Mouse (Mus musculus) adrenal gland, adult (tissue): ENCODE results near the gene Echdc1.
"Not testable (repeated sequence)": the region's sequence is repeated elsewhere in the genome, so short reads cannot be mapped to it uniquely, and the experiment has no call there.

Experiments used
- DNase-seq, 2 experiments: peaks; one replicate each; pipeline ENCODE4 v3.0.0; 2022 to 2023; ENCODE audit warnings: low spot score in 1 of 2; ENCODE audit not compliant: inconsistent age in 2 of 2

Gene Echdc1

DNA sequence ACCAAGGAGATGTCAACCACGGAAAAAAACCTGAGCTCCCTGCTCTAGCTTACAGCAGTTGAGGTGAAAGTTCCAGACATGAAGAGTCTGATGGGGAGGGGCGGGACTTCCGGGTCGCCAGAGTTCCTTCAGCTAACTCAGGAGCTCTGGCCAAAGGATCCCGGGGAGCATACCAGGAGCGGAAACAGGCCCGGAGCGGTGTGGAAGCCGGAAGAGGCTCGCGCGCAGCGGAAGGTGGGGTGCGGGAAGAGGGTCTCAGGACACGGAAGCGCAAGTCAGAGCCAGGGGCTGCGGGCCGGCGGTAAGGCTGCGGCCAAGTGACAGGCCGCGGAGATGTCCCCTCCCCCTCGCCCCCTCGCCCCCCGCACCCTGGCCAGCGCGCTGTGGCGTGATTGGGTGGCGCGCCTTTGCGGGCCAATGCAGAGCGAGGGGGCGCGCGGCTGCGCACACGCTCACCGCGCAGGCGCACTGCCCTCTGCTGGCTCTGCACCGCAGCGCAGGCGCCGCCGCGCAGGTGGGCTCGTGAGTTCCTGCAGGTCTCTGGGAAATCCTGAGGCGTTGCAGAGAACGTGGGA, at the start of gene Echdc1:
TSS of gene Echdc1 (plus strand) at position 103 of the 575 bp plus-strand sequence.
- DNase-seq: peak; percentile 91 to 97

GRCm38 (mm10) chr10:29281736-29282135, 31.2 kb upstream of the Echdc1 start:
- DNase-seq: no peak

GRCm38 (mm10) chr10:29285757-29286156, 27.2 kb upstream of the Echdc1 start:
- DNase-seq: no peak

- DNase-seq: no peak
These were observed 10.7 kb upstream of the Echdc1 start for GRCm38 (mm10) chr10:29302230-29302629.

- DNase-seq: peak in 1 of 2 experiments; percentile 53
These were observed 1.3 kb upstream of the Echdc1 start for GRCm38 (mm10) chr10:29311480-29312219.

GRCm38 (mm10) chr10:29313905-29314304, 939 bp downstream of the Echdc1 start:
- peak in 1 of 2 experiments; percentile 30 for DNase-seq

GRCm38 (mm10) chr10:29324817-29325216, 11.9 kb downstream of the Echdc1 start:
- DNase-seq: no peak

GRCm38 (mm10) chr10:29333836-29334235, 20.9 kb downstream of the Echdc1 start:
- DNase-seq: no peak

DNA sequence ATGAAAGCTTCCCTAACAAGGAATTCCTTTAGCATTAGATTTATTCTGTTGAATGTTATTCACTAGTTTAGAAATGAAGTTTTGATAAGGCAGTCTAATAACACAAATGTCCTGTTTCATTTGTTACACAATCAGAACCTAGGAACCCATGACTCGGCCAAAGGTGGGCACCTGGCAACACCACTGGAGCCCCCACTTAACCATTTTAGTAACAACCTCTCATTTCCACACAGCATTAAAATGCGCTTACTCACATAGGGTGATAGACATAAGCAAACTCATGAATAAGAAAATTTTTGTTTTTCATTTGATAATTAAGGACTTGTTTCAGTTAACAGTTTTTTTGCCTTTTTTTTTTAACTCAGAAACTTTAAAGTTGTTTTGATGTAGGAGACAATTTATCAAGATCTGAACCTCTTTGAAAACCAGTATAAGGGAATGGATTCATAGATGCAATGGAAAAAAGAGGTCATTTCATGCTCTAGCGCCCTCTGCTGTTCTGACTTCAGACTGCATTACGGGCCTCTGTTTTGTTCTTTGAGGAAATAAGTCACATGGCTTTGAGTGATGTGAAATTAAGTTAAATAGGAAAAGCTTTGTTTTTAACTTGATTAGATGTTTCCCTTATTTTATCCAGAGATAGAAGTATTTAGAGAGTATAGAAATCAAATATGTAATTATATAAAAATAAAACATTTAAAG, 25.5 kb downstream of the Echdc1 start:
- peak; percentile 49 to 88 for DNase-seq

GRCm38 (mm10) chr10:29344232-29344631, 31.3 kb downstream of the Echdc1 start:
- DNase-seq: no peak

- DNase-seq: no peak
These were observed 33.7 kb downstream of the Echdc1 start for GRCm38 (mm10) chr10:29346638-29347037.

GRCm38 (mm10) chr10:29351420-29351819, 38.5 kb downstream of the Echdc1 start:
- peak in 1 of 2 experiments; percentile 42 for DNase-seq

DNA sequence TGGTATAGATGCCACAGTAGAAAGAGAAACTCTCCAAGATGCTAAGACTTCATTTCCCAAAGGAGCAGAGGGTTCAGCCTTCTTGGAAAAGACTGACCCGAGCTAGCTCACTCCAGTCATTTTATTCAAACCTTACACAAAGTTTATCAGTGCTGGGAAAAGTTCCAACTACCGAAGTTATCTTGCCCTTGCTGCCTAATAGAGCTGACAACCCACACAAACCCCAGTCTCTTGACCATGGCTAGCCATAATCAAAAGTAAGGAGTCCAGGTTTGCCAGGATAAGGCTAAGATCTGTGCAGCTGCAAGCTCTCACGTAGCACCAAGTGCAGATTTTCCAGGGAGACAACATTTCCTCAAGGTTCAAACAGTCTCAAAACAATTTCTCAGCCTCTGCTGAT, 39.6 kb downstream of the Echdc1 start:
- no peak for DNase-seq

- DNase-seq: no peak
These were observed 41.2 kb downstream of the Echdc1 start for GRCm38 (mm10) chr10:29354183-29354582.

- DNase-seq: no peak
These were observed 48.1 kb downstream of the Echdc1 start for GRCm38 (mm10) chr10:29361095-29361463.

GRCm38 (mm10) chr10:29361464-29362196, 48.7 kb downstream of the Echdc1 start:
- DNase-seq: peak; percentile 93 to 97

GRCm38 (mm10) chr10:29362197-29362900, 49.4 kb downstream of the Echdc1 start, which contains the start of gene Rnf146:
Gene Rnf146, minus strand, starts transcription at chr10:29362442.
- DNase-seq: no peak

DNA sequence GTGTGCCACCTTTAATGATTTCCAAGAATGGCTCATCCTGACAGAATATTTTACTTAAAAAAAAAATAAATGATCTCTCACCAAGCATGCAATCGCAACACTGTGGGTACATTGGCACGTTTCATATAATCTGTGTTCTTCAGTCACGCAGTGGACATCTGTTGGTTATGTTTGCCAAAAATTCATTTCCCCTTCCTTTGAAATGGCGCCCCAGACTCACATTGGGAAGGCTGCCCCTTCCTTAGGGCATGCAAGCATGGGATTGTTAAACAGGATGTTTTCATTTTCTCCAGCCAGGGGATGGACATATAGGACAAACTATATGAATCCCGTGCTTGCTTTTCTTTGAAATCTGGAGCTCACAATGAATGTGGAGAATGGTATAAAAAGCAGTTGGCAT, 61.1 kb downstream of the Echdc1 start:
- no peak for DNase-seq

DNA sequence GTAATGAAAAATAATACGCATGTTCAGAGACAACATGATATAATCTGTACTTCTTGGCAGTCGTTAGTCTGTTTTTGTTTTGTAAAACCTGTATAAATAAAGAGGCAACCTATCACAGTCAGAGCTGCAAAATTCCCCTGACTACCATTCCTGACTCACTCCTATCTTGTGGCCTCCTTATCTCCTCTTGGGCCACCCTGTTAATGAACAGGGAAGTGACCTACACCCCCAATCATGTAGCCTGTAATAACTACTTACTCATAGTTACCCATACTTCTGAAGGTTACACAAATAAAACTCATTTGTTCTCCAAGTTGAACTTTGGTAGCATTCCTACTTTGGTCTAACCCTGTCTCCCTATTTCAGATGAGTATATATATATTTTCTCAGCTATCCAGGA, 68.6 kb downstream of the Echdc1 start:
- DNase-seq: no peak

- DNase-seq: not testable (repeated sequence)
These were observed 81.9 kb downstream of the Echdc1 start for GRCm38 (mm10) chr10:29394890-29395289.
